21 mouse cellular contexts compared by ENCODE assay signal in genomic region chr6:8276431-8276830, GRCm38 (mm10).
"Had no signal": no experiment of that assay in that cellular context is flagged by ENCODE, and none has a peak within 500 bp of the region (broad histone marks: within the 10 kb centered on the region; RNA-seq: fewer than 3 reads in every experiment).

No protein-coding gene starts in this region.

- H3K4me1 ChIP-seq: limb, embryonic 10.5 days; lung, embryonic 15.5 days; neural tube, embryonic 13.5 days had no signal

- H3K9me3 ChIP-seq: limb, embryonic 10.5 days; limb, embryonic 13.5 days; lung, embryonic 15.5 days; megakaryocyte, embryonic 14.5 days; neural tube, embryonic 13.5 days had no signal

- H3K27me3 ChIP-seq: limb, embryonic 13.5 days; lung, embryonic 15.5 days; megakaryocyte, embryonic 14.5 days; neural tube, embryonic 13.5 days had no signal

- H3K27ac ChIP-seq: kidney, postnatal 0 days; layer of hippocampus, adult 2 months; limb, embryonic 10.5 days; limb, embryonic 13.5 days; liver, embryonic 14.5 days; lung, embryonic 15.5 days; neural tube, embryonic 13.5 days had no signal

- DNase-seq: kidney, adult 2 months; kidney, postnatal 25 days; layer of hippocampus, adult 9-11 months; liver, postnatal 0 days; lung, postnatal 36 days; midbrain, embryonic 14.5 days; retina, postnatal 1 day; right cerebral cortex, postnatal 25 days; spleen, adult 18-20 months; thymus, adult 2 months; thymus, postnatal 14 days; thymus, postnatal 4 days had no signal

- H3K4me2 ChIP-seq: limb, embryonic 13.5 days; lung, embryonic 15.5 days; midbrain, embryonic 11.5 days; neural tube, embryonic 13.5 days had no signal

- H3K9ac ChIP-seq: limb, embryonic 13.5 days; liver, embryonic 14.5 days; liver, postnatal 0 days; lung, embryonic 15.5 days; neural tube, embryonic 13.5 days had no signal

- H3K4me3 ChIP-seq: layer of hippocampus, adult 2 months; limb, embryonic 10.5 days; limb, embryonic 13.5 days; lung, embryonic 15.5 days; megakaryocyte, embryonic 14.5 days; neural tube, embryonic 13.5 days had no signal

- ATAC-seq: liver, postnatal 0 days had no signal
